Mouse (Mus musculus): ENCODE results near the gene Sult6b2.
A peak's percentile ranks its signal among the peaks of the same experiment; 100 is the strongest.

GRCm38 (mm10) chr6:142735302-142736005, 68.8 kb downstream of the Sult6b2 start:
- TF ChIP-seq EP300 (IDR thresholded peaks at IDR 0.05; ENCODE audit: low read depth) (no peak), CTCF (IDR thresholded peaks at IDR 0.05; ENCODE audit: low read depth) (peak; percentile 55; the same call in 1 of the 2 replicates)
